Mouse (Mus musculus): ENCODE results near the gene Trim3.

Trim3 gene

DNA sequence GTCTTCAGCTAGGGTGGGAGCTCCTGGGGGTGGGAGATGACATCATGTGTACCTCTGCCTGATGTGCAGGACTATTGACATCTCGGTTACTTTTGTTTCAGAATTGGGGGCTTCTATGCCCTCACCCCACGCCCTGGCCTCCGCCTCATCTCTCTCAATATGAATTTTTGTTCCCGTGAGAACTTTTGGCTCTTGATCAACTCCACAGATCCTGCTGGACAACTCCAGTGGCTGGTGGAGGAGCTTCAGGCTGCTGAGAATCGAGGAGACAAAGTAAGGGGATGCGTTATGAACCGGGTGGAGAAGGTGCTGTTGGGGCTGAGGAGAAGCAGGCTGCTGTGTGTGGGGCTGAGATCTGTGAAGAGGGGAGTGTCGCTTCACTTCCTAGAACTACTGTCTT, 77.0 kb downstream of the Trim3 start:
- DNase-seq (ENCODE audit: low spot score): no peak

DNA sequence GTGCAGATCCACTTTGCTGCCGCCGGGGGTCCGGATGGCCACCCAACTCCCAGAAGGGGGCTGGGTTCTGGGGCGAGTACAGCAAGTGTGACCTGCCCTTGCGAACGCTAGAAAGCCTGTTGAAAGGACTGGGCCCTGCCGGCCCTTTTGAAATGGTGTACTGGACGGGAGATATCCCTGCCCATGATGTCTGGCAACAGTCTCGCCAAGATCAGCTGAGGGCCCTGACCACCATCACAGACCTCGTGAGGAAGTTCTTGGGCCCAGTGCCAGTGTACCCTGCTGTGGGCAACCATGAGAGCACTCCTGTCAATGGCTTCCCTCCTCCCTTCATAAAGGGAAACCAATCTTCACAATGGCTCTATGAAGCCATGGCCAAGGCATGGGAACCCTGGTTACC, 77.8 kb downstream of the Trim3 start:
- no peak for DNase-seq (ENCODE audit: low spot score)

All from yolk sac, embryonic 10.5 days (tissue).